Mouse (Mus musculus) MEL-GATA-1-ER (cell line): ENCODE results near the gene Dynlt1f.
"Not testable (repeated sequence)": the region's sequence is repeated elsewhere in the genome, so short reads cannot be mapped to it uniquely, and the experiment has no call there.

Source experiments
- DNase-seq: peaks from one replicate; pipeline ENCODE4 v3.0.0-alpha.2; 2012; ENCODE audit warnings: low read depth; ENCODE audit errors: extremely low read depth

Gene Dynlt1f

DNA sequence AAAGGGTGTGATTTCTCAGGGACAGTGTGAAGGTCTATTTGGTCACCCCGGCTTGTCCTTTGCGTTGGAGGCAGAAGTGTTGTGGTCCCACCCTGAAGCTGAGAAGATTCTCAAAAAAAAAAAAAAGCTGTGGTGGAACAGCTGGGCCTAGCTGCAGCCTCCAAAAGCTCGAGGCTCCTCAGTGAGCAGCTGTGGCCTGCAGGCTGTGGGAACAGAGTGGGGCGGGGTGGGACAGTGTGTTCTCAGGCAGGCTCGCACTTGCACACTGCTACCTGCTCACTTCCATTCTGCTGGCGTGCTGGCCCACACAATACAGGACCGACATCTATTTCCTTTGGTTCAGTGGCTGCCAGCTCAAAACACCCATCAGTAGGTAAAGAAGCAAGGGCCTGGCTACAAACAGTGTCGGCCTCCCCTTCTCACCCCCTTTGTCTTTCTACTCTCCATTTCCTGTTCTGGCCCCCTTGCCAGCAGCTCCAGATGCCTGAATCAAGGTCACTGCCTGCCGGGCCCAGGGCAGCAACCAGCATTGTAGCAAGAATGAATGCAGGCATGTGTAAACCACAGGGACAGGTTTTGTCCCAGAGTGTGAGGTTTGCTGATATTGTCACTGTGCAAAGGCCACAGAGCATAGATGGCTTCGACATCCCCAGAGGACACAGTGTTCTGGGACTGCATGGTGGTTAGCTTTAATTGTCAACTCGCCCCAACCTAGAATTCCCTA lies 5.6 kb upstream of the Dynlt1f start:
- DNase-seq, result not testable (repeated sequence)

DNA sequence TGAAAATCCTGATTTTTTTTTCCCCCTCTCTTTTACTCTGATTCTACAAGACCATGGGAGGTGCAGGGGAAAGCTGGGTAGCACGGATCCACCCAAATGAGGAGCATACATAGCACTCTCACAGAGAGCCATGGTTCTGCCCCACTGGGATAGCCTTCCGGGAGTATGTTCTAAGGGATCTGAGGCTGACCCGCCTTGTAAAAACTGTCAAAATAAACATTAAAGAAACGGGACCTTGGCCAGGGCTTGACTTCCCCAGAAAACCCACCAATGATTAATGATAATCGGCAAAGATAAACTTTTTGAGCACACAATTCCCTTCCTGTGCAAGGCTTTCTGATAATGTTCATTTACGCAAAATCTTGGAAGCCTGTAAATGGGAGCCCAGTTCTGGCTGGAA lies 4.9 kb upstream of the Dynlt1f start:
- not testable (repeated sequence) for DNase-seq

DNA sequence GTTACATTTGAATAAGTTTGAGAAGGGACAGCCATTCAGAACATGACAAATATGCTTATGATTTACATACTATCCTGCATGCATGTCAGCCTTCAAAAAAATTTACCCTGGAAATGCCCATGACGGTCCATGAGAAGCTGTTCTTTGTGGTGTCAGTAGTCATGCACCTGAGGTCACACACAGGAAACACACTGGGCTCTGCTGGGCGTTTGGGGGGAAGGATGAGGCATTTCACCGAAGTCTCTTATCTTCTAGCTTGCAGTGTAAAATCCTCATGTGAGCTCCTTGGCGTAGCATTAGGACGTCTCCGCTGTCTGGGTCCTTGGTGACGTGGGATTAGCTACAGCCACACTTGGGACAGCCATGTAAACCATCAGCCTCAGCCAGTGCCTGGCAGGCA lies 3.1 kb upstream of the Dynlt1f start, which contains the start of gene Sytl3:
Gene Sytl3 (plus strand): TSS at position 293 of the 400 bp plus-strand sequence.
- DNase-seq, result not testable (repeated sequence)

DNA sequence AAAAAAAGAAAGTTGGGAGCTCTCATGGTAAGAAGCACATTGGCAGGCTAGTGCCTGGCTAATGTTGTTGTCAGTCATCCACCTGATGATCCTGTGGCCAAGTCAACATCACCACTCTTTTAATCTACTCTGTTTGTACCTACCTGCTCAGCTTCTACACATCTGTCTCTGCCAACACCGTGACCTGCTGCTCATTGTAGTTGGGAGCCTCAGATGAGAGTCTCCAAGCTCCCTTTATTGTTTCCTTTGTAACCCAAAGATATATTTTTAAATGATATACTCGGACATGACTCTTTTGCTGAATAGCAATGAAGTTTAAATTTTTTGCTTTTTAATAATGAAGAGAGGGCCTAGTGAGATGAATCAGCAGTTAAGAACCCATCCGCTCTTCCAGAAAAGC lies 771 bp upstream of the Dynlt1f start:
- not testable (repeated sequence) for DNase-seq

DNA sequence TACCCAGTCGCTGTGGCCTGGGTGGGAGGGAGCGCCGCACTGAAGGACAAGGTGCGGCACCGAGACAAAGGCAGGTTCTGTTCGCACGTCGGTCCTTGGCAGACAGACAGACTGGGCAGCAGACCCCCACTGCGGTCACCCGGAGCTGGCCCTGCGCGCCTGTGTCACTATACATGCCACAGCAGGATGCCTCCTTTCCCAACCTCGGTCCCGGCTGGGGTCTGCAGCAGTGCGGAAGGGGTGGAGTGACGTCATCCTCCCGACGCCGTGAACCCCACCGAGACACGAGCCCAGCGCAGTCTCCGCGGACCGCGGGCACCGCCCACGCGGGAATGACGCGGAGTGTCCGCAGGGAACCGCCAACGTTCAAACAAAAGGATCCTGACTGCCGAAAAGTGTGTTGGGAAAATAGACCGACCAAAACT lies 601 bp downstream of the Dynlt1f start:
- DNase-seq, result peak; percentile 42

DNA sequence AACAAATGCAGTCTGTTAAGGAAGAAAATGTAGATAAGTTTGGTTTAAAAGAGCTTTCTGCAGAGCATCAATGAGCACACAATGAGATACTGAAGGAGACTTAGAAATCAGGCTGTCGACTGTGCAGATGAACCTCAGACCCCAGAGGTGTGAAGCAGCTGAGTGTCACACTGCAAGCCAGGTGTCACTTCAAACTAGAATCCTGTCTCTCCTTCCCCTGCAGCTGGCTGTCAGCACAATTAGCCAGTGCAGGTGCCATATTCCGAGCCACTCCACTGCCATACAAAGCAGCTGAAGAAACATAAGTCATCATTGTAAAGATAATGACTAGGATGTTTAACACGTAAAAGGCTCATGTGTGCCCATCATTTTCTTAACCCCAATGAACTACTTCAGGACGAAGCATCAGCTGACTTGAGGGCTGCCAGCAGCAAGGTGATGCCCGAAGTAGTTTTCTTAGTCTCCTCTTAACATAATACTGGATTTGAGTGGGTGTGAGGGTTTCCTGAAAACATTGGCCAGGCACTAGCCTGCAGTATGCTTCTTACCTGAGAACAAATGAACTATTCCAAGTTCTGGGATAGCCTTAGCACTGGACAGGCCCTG lies 2.3 kb downstream of the Dynlt1f start:
- DNase-seq, result not testable (repeated sequence)

DNA sequence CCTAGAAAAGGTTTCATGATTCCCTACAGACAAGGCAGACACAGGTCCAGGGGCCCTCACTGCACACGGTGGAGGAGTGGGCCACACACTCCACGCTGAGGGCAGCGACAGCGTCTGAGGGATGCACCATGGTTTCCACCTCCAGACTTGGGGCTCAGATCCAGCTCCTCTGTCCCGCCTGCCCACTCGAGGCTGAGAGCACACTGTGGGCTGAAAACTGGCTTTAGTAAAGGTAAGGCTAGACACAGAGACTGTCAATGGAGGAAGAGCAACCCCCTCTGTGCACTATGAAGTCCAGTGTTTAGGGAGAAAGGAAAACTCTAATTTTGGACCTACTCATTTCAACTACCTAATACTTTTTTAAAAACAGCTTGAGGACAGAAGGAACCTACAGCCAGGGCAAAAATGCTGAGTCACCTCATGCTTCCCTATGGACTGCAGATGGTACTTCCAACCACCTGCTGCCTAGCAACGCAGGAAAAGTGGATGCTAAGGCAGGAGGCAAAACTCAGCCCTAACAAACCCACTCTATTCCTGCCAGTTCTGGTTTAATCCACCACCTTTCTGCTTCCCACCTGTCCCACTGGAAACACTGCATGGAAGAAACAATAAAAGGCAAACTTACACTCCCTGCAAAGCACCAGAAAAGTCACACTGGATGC lies 4.7 kb downstream of the Dynlt1f start:
- not testable (repeated sequence) for DNase-seq

DNA sequence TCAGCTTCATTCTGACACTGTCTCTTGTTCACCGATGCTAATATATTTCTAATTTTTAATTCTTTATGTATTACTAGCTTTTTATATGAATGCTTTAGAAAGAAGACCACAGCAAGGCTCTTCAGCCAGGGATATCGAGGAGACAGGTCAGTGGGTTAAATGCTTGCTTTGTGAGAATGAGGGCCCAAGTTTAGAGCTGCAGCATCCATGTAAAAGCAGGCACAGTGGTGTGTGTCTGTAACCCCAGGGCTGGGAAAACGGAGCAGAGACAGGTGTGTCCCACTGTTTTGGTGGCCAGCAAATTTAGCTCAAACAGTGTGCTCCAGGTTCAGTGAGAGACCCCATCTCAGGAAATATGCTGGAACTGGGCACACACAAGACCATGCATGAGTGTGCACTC lies 8.2 kb downstream of the Dynlt1f start:
- DNase-seq, result not testable (repeated sequence)

DNA sequence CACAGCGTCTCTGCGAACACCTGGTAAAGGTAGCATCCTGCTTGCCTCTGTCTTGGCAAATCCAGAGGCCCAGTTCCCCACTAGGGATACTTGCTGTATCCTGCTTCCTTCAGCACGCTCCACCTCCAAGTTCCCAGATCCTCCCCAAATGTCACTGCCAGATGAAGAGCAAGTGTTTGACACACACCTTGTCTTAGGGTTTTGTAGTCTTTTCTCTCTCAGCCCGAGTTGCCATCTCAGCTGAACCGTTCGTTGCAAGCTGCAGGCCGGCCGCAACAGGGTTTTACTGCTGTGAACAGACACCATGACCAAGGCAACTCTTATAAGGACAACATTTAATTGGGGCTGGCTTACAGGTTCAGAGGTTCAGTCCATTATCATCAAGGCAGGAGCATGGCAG lies 8.9 kb downstream of the Dynlt1f start:
- DNase-seq, result not testable (repeated sequence)

DNA sequence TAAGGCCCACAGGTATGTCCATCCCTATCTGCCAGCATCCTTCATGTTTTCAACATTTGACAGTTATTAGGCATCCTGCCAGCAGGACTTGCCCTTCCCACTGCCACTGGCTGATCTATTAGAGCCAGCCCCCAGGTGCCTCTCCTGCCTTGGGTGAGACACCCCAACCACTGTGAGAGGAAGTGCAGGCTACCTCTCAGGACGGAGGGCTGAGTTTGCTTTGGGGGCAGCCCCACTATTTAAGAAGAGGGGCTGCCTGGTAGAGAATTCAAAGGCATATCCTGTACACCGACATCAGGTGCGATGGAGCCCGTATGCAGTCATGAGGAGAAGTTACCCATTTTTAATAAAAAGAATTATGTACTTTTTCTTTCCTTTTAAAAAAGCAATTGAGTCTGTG lies 10.0 kb downstream of the Dynlt1f start:
- DNase-seq, result not testable (repeated sequence)

DNA sequence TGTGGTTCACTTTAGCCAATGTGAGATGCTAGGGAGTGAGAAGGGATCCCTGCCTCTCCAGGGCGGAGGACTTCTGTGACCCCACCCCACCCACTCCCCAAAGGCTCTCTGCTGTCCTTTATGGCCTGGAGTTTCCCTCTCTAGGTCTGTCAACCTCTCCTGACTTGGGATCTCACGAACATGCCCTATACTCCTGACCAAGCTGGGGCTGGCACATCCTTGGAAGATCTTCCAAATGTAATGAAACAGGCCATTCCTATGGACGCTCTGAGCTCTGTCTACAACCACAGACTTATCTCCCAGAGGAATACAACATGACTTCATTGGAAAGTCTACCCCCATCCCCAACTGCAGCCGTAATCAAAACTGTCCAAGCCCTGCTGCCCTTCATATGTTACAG lies 11.0 kb downstream of the Dynlt1f start:
- DNase-seq, result not testable (repeated sequence)

DNA sequence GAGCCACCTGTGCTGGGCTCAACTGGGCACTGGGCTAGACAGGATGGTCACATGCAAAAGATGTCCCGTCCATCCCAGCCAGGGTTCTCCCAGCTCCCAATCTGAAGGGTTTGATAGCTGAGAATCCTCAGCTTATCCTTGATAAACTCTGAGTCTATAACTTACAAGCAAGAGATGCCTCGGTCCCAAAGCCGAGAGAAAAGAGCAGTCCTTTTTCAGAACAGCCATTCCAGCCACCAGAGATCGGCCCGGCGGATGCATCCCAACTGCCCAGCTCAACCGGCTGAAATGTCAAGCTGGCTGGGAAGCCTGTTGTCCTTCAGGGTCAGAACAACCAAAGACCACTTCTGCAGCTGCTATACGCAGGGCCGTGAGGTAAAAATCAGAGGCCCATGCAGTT lies 11.5 kb downstream of the Dynlt1f start:
- not testable (repeated sequence) for DNase-seq

DNA sequence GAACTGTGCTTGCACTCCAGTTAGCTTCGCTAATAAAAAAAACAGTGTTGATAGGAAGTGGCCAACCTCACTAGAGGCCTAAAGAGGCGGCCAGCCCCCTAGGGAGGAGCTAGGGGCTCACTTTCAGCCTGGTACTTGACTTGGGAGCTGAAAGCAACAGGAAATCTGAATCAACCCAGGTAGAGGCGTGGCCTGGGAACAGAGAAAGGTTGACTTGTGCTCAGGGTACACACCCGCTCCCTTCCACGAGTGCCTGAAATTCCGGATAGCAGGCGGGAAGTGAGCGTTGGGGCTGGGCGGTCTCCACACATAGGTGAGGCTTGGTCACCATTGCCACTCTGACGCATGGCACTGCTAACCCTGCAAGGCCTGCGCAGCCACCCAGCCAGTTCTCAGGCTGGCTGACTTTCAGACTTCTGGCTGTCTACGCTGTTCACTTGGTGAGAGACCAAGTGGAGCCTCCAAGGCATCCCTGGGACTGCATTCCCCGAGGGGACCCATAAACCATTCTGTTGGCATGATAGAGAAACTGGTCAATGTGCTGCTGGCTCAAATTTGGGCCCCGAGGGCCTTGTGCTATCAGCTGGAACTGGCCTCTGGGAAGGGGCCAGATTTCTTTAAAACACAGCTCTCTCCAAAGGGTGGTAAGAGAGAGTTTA lies 14.8 kb downstream of the Dynlt1f start:
- not testable (repeated sequence) for DNase-seq

DNA sequence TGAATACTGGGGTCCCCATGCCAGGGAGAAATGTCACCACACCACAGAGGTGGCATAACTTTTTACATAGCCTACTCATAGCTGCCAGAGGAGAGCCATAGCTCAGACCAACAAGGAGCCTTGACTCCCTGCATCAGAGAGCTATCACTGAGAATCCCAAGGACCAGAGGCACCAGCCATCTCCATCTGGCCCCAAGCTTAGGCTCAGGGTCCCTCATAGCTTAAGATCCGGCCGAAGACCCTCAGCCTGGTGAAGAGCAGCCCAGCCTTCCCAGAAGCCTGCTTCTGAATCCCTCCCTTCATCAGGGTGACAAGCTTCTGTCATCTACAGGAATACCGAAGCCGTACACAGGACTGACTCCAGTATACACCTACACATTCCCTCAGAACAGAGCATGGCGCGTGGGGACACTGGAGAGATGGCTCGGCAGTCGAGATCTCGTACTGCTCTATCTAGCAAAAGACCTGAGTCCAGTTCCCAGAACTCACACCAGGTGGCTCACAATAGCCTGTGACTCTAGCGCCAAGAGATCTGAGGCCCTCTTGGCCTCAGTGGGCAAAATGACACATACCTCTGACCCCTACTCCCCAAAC lies 15.6 kb downstream of the Dynlt1f start:
- DNase-seq, result not testable (repeated sequence)

DNA sequence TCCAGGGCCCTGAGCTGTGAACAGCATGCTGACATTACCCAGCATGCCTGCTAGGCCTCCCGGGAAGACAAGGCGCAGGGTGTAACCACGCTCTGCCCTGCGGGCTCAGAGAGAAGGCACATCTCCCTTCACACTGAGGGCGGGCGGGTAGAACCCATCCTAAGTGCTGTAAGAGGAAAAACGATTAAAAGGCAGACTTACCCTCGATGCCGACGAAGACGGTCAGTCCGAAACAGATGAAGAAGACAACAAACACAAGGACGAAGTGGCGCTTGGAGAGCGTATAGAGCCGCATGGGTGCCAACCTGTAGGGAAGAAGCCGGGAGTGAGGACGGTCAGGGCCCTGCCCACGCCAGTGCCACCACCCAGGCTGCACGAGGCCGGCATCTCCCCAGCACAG lies 16.2 kb downstream of the Dynlt1f start:
- DNase-seq, result not testable (repeated sequence)

DNA sequence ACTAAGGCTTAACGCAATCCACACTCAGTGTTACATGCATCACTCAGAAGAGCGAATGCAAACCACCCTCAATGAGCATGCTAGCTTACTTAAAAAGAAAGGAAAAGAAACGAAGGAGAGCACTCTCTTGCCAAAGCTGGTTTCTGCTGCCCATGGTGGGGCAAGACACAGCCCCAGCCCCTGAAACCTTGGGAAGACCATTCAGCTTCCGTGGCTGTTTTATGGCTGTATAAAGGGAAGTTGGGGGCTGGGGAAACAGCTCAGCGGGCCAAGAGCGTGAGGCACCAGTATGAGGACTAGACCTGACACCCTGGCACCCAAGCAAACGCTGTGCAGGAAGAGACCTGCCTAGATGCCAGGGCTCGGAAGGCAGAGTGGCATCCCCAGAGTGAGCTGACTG lies 17.3 kb downstream of the Dynlt1f start:
- DNase-seq, result not testable (repeated sequence)

DNA sequence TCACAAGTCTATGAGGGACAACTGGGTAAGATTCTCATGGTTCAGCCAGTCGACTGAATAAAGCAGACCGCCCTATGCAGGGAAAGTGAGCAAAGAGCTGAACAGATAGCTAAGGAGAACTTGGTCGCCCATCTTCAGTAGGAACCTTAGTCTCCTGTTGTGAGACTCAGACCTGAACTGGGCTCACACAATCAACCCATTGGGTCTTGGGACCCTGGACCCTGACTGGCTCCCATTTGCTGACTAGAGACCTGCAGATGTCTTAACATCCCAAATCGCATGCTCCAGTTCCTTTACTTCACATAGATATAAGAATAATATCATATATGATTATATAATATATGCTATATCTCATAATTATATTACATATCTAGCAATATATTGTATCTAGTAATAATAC lies 18.3 kb downstream of the Dynlt1f start:
- not testable (repeated sequence) for DNase-seq

DNA sequence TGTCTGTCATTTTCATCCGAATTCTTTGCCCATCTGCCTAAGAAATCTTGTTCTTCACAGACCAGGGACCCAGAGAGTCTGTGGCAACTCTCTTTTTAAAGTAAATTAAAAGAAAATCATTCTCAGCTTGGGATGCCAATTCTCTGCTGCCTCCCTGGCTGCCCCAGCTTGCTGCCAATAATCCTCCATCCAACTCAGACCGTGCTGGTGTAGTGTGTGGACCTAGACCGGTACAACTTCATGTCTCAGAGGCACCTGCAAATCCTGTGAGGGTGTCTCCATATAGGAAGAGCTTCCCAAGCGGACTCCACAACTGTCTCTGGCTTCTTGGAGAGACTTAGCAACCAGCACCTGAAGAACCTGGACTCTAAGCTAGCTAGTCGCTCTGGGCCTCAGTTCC lies 18.8 kb downstream of the Dynlt1f start:
- DNase-seq, result no peak

DNA sequence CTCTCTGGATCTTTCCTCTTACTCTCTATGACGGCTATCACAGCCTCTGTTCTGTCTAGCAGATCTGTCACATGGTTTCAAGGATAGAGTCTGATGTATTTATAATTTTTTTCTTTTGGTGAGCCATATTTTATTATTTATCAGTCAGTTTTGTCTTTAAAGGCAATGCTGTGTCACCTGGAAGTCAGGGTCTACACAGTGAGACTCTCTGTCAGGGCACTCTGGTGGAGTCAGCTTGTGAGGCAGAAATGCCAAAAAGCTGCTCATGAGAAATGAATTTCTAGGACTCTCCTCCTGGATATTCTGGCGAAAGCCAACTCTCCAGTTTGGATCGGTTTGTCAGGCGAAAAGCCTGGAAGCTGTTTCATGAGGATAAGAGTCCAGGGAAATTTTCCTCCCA lies 19.9 kb downstream of the Dynlt1f start:
- DNase-seq, result not testable (repeated sequence)

DNA sequence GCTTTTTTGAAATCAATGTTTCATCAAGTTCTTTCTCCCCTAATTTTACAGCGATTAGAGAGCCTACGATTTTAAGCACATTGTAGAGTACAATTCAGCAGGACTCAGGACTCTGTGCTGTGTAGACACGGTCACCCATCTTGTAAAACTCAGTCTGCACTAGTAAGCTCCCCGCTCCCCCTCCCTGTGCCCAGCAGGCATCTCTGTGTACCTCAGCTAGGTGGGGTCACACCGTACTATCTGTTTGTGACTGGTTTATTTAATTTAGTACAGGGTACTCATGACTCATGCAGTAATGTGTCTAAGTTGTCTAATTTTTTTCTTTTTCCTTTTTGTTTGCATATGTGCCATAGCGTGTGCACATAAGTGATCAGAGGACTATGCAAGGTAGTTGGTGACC lies 22.9 kb downstream of the Dynlt1f start:
- DNase-seq, result not testable (repeated sequence)

DNA sequence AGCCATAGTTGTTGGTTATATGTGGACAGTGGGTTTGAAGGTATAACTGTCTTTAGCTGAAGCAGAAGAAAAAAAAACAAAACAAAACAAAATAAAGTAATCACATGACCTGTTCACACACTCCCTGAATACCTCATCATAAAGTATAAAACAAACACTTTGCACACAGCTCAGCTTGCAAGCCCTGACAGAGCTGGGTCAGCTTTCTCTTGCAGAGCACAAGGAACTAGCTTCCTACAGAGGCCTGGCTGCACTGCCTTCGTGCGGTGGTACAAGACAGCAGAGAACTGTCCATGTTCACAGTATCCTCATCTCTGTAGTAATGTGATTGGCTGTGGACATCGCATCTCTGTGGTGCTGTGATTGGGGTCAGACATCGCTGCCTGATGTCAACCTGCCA lies 25.3 kb downstream of the Dynlt1f start:
- DNase-seq, result not testable (repeated sequence)
